Mouse (Mus musculus) layer of hippocampus, postnatal 10 days (tissue): ENCODE results near the gene Acer2. TPM values are rescaled to one million over a fixed set of nuclear protein-coding genes. Genes with fewer than 3 reads are reported as not detected.
A peak's percentile ranks its signal among the peaks of the same experiment; 100 is the strongest.

ENCODE experiments used
- DNase-seq, 2 experiments: peaks; one replicate each; pipeline ENCODE4 v3.0.0; 2021; ENCODE audit warnings: low spot score in 2 of 2
- total RNA-seq, 2 experiments: library from RNA; stranded (reverse); gene quantifications; 2 replicates each; pipeline ENCODE4 v1.2.3; 2021

Gene Acer2
- total RNA-seq, 2 experiments from 2014 or later: 2.5 to 3.0 TPM

GRCm38 (mm10) chr4:86948794-86949193 is 74.6 kb downstream of the Acer2 start:
- DNase-seq: no peak

- no peak for DNase-seq
Measured at GRCm38 (mm10) chr4:86953519-86953918, 79.3 kb downstream of the Acer2 start.

GRCm38 (mm10) chr4:86955448-86955847 is 81.3 kb downstream of the Acer2 start:
- DNase-seq: no peak

GRCm38 (mm10) chr4:86957576-86958411 is 83.6 kb downstream of the Acer2 start:
- DNase-seq: peak; percentile 78 to 84

GRCm38 (mm10) chr4:86977272-86977671 is 103.1 kb downstream of the Acer2 start:
- DNase-seq: no peak

Other genes starting within 250 kb of the Acer2 start
- 10 to 100 TPM; 17.3 to 18.0 TPM for gene Plin2, start 204.3 kb upstream of the Acer2 start, total RNA-seq
- gene Dennd4c, start 125.8 kb upstream of the Acer2 start, total RNA-seq: 10 to 100 TPM; 13.0 to 14.8 TPM
- 100 to 1,000 TPM; 434 to 447 TPM for gene Rps6, start 17.0 kb upstream of the Acer2 start, total RNA-seq